Mouse (Mus musculus) heart, adult 8-10 months (tissue): ENCODE measurements around the gene Mrps6. TPM values are rescaled to one million over a fixed set of nuclear protein-coding genes. Genes with fewer than 3 reads are reported as not detected.
A peak's percentile ranks its signal among the peaks of the same experiment; 100 is the strongest.
"Not testable (repeated sequence)": the region's sequence is repeated elsewhere in the genome, so short reads cannot be mapped to it uniquely, and the experiment has no call there.

Experiments used
- DNase-seq: peaks from one replicate; pipeline ENCODE4 v3.0.0; 2022; ENCODE audit warnings: low spot score
- total RNA-seq, 4 experiments: library from RNA; stranded (reverse); gene quantifications; 2 replicates each; pipeline ENCODE4 v1.2.4; 2022

Gene Mrps6
- total RNA-seq, 4 experiments from 2014 or later = 57.6 to 68.6 (median 66.3) TPM

DNA sequence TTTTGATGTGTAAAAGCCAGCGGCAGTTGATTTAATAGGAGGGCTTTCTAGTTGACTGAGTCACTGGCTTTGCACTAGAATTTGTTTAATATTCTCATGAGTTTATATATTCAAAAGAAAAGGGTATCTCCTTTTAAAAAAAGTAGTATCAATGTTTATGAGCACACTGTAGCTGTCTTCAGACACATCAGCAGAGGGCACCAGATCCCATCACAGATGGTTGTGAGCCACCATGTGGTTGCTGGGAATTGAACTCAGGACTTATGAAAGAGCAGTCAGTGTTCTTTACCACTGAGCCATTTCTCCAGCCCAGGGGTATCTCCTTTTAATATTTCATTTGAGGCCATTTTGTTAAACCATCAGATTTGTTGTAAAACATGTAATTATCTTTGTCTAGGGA is 4.8 kb downstream of the Mrps6 start:
- no peak for DNase-seq

DNA sequence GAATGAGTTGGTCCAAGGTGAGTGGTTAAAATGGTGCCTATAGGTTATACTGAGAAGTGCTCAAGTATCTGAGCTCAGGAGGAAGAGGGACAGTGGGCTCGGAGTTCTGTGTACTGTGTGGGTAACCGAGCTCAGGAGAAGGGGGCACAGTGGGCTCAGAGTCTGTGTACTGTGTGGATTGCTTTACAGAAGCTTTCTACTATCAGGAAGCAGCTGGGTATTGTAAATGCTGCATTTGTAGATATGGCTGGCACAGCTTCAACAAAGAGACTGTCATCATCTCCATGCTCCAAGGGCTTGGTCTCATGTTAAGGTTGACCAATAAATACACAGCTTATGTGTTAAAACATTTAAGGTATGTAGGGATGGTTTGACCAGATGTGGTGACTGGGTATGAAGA is 6.7 kb downstream of the Mrps6 start:
- no peak for DNase-seq

DNA sequence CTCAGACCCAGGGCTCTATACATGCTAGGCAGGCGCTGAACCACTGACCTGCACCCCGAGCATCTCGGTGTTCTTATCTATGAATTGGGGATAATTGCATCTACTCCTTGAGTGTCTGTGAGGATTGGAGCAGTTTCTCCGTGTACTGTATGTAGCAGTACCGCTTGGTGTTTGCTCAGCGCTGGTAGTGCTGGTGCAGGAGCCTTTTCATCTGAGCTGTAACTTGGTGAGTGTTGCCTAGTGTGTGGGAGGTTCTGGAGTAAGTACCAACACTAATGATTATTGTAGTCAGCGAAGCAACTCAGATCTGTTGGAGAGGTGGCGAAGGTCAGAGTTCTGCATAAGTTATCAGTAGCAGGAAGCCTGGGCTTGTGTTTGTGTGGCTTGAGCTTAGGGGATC is 12.3 kb downstream of the Mrps6 start:
- DNase-seq = no peak

DNA sequence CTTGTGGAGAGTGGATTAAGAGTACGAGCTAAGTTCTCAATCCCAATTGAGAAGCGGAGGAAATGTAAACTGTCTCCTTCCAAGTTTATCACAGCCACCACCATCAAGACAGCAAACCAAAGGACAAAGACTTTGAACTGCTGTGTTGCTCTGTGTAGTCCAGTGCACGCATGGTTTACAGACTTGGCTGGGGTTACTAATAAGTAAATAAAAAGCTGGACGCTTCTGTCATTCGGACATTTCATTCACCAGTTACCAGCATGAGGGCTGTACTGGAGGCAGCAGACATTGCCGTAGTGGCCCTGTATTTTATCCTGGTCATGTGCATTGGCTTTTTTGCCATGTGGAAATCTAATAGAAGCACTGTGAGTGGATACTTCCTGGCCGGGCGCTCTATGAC is 18.7 kb downstream of the Mrps6 start:
- no peak for DNase-seq

DNA sequence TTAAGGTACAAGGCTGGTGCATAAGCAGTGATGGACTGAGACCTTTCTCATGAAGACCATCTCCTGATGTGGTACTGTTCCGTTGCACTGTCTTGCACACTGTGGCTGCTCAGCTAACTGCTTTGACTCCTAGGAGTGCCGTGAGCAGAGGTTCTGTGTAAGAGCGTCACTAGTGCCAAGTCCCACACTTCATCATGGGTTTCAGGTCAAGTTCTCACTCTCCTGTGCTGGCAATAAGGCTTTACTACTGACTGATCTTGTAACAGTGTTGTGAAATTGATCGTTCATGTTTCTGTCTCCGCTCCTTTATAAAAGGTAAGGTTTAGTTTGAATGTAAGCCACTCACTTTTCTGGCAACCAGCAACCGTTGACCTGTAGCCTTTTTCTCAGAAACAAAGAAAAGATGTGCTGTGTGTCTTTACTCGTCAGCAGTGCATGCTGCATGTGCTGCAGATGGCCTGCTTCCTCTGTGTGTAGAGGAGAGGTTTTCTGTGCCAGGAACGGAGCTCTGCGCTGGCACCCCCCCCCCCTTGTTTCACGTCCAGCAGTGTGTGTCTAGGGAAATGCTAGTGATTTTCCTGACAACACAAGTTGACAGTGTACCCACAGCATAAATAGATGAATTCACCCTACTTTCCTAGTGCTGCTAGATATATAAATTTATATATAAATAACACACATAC is 25.8 kb downstream of the Mrps6 start:
- DNase-seq = no peak

DNA sequence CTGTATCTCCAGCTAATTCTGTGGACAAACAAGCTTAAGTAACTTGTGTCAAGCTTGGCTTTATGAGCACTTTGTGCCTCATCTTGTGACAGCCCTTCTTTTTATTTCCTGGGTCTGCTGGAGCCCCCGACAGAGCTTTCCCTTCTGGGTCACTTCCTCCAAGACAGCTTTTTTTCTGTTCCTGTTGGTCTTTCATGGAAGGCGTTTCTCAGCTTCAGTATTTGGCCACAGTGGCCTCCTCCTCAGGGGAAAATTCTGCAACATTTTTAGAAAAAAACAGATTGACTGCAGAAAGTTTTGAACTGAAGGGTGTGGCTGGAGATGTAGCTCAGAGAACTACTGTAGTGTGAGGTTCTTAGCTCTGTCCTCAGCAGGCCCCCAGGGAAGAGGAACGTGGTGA is 31.2 kb downstream of the Mrps6 start:
- no peak for DNase-seq

DNA sequence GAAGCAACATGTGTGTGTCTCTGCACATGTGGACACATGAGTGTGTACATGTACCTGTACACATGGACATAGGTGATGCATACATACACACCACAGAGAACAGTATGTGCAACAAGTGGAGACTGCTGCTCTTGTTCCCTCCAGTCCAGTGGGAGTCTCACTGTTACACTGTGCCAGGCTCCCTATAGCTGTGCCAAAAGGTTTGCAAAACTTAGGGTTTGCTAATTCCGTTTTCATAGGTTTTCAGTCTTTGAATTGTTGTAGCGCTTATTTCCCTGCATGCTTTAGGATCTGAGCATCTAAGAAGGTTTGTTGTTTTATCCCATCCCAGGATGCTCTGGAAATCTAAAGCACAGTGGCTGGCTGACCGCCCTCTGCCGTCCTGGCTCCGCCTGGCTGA is 33.8 kb downstream of the Mrps6 start:
- no peak for DNase-seq

DNA sequence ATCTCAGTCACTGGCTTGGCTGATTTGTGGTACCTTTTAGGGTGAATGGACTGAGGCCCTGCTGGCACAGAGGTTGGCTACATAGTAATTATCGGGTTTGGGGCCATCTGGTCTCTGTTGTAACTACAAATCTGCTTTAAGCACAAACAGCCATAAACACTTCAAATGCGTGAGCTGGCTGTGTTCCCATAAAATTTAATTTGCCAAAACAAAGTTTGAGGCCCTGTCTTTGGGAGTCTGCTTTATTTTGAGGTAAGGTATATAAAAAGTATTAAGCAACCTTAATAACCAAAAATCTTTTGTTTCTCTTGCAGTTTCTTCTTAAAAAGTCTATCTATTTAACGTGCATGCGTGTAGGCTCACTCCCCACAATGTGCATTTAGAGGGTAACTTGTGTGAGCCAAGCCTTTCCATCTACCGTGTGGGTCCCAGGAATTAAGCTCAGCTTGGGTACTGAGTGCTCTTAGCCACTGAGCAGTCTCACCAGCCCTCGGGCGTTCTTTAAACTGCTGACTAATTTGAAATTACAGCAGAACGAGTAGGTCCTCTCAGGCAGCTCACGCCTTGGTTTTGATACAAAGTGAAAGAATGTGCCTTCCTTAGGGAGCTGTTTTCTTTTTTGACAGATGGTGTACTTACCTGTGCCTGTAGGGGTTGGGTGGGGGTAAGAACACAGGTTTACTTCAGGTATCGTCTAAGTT is 40.4 kb downstream of the Mrps6 start:
- DNase-seq = no peak

DNA sequence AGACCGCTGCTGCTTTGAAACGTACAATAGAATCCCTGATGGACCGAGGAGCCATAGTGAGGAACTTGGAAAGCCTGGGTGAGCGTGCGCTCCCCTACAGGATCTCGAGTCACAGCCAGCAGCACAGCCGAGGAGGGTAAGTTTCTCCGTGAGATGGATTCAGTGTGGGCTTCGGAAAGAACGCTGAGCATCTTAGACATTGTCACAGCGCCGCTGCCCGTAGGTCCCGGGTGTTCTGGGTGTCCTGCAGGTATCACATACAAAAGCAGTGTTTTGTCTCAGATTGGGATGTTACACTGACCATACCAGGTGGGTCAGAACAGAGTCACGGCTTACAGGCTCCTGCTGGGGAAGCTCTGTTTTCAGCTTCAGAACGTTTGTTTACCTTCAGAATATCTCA is 41.5 kb downstream of the Mrps6 start:
- no peak for DNase-seq

DNA sequence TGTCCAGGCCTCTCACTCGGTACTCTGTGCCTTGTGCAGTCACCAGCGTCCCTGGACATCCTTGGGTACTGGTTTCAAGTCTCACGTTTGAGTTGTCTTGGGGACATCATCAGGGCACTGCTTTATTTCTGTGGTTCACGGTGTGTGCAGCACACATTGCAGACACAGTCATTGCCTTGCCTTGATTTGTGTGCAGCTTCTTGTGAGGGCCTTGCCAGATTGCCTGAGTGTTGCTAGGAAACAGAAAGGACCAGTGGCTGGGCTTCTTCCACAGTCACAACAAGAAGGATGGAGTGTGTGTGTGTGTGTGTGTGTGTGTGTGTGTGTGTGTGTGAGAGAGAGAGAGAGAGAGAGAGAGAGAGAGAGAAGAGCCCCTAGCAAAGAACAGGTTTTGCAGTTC is 42.0 kb downstream of the Mrps6 start:
- no peak for DNase-seq

DNA sequence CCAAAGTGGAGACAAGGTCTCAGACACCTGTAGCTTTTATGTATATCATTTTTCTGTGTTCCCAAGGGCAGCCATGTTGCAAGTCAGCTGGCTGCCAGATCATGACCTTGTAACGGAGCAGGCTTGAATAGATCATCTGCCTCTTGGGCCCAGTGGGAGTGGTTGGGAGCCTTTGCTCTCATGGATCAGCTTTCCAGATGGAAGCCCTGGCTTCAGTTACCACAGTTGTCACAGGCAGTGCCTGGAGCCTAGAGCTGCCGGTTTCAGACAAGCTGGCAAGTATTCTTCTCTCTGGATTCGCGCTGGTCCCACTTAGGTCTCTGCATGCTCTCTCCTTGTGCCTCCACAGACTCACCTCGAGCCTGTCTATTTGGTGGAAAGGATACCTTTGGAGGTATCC is 44.0 kb downstream of the Mrps6 start:
- peak; percentile 20 for DNase-seq

DNA sequence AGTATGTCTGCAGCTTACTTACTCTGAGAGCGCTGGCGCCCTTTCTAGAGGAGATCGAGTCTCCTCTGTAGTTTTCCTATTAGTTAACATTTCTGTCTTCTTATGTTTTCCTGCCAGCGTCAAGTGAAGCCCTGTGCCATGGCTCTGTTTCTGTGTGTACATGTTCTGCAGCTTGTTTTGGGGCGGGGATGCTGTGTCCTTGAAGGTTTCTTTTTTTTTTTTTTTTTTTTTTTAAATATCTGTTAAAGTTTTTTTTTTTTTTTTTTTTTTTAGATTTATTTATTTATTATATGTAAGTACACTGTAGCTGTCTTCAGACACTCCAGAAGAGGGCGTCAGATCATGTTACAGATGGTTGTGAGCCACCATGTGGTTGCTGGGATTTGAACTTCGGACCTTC is 44.9 kb downstream of the Mrps6 start:
- DNase-seq = not testable (repeated sequence)

DNA sequence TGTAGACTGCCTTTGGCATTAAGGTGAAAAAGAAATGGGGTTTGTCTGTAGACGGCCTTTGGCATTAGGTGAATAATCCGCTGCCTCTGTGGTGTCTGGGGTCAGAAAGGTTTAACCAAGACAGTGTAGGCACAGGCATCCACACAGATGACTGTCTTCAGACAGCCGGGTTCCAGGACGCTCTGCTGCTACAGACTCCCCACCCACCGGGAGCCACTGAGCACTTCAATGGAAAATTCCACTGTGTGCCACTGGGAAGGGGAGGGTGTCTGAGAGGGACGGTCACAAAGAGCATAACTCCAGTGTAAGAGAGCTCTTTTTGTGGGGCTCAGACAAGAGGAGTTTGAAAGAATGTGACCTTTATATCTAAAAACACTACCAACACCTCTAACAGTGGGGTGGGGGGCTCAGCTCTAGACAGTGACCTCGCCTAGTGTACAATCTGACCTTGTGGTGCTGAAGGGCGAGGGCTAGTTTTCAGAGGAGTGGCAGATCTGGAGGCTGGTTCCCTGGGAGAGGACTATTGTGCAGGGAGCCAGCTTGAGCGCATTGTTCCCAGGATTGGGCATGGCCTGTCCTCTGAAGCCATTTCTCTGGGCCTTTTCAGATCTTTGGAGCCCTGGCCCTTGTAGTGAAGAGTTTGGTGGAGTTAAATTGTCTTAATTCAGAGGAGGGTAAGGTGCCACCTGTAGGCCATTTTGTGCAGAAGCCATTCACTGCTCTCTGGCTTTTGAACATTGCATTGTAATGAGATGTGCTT is 45.7 kb downstream of the Mrps6 start:
- DNase-seq = no peak

DNA sequence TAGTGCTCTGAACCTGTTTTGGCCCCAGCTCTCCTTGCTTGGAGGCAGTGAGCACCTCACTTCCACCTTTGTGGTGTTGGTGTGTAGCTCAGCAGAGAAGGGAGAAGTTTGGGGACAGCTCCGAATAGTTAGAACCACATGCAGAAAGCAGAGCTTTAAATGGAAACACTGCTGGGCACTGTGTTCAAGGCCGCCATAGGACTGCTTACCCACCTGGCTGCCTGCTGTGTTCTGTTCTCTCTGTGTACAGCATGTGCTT is 46.2 kb downstream of the Mrps6 start:
- DNase-seq = no peak

DNA sequence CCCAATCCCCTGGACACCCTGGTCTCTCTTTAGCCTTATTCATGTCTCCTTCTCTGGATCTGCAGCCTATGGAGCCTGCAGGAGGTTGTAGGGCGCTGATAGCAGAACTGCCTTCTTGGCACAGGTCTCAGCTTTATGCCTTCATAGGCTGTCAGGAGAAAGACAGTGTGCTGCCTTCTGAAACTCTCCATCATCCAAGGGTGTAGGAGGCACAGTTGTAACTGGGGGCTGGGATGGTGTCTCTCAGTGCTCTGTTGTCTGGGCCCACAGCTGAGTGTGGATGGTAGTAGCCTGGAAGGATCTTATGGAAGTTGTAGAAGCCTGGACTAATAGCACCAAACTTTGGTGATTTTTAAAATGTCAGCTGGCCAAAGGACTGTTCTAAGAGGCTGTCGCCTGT is 46.9 kb downstream of the Mrps6 start:
- DNase-seq = no peak

DNA sequence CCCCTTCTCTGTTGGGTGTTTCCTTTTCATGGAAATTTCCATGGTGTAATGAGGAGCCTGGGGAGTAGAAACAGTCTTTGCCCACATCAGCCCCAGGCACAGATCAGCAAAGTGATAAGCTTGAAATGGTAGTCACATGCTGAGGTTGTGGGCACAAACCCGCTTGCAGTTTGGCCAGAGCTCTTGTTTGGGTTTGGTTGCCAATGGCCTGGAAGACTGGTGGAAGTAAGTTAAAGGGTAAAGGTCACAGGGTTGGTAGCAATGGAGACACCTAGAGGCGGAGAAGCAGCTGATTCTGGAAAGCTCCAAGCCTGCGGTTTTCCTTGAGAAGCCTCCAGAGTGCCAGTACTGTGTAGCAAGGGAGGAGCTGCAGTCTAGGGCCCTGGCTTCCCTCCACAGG is 47.6 kb downstream of the Mrps6 start:
- no peak for DNase-seq

DNA sequence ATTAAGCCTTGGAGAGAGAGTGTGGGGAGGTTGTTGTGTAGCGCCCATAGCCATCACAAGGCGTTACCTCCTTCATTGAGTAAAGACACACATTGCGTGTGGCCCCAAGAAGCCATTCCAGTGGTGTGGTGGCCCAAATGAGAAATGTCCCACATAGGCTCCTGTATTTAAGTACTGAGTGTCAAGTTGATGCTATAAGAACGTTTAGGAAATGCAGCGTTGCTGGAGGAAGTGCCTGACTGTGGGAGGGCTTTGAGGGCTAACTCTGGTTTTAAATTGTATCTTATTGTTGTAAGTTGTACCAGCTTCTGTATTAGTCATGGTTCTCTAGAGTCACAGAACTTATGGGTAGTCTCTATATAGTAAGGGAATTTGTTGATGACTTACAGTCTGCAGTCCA is 49.3 kb downstream of the Mrps6 start:
- DNase-seq = no peak

DNA sequence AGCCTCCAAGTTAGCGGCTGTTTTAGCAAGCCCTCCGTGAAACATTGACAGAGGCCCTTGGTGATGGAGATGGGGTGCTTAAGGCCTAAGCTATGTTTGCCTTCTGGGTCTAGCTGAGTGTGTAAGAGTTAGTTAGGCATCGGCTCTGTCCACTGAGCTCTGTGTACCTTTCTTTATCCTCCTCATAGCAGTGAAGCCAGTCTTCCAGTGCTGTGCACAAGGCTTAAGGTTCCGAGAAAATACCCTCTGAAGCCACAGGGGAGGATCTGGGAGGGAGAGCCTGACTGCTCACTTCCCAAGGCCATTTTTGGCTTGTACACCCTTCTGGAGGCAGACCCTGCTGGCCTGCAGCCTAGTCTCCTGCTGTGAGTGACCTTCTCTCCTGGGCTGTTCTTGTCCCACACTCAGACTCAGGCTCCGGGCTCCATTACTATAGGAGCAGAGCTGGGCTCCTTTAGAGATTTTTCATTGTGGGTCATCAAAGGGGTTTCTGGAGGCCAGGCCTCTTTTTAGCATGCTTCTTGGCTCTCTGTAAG is 56.7 kb downstream of the Mrps6 start:
- peak; percentile 21 for DNase-seq

DNA sequence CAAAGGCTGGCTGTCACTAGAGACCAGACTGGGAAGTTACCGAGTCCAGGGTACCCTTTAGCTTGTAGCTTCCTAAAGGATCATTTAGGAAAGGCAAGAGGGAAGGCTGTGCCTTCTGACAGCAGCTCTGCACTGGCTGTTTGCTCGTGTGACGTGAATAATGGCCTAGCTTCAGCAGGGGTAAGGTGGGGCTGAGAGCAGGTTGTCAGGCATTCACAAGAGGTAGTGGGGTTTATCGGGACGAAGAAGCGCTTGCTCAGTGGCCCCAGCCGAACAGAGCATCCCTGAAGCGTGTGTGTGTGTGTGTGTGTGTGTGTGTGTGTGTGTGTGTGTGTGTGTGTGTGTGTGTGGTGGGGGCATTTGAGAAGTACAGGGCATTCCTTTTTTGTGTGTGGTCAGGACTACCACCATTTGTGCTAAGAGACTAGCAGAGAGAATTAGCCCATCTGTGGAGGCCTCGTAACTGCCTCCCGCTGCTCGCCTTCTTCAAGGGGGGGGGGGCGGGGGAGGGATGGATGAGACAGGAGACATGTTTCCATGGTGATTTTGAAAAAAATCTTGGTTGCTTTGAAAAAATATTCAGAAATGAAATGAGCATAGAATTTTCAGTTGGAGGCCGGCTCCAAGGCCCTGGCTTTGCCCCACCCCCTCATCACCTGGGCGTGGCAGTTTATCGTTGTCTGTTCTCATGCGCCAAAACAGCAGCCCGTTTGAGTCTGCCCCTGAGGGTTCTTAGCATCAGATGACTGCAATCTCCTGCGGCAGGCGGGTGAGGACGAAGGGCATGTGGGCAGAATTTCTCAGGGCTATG is 57.7 kb downstream of the Mrps6 start:
- no peak for DNase-seq

DNA sequence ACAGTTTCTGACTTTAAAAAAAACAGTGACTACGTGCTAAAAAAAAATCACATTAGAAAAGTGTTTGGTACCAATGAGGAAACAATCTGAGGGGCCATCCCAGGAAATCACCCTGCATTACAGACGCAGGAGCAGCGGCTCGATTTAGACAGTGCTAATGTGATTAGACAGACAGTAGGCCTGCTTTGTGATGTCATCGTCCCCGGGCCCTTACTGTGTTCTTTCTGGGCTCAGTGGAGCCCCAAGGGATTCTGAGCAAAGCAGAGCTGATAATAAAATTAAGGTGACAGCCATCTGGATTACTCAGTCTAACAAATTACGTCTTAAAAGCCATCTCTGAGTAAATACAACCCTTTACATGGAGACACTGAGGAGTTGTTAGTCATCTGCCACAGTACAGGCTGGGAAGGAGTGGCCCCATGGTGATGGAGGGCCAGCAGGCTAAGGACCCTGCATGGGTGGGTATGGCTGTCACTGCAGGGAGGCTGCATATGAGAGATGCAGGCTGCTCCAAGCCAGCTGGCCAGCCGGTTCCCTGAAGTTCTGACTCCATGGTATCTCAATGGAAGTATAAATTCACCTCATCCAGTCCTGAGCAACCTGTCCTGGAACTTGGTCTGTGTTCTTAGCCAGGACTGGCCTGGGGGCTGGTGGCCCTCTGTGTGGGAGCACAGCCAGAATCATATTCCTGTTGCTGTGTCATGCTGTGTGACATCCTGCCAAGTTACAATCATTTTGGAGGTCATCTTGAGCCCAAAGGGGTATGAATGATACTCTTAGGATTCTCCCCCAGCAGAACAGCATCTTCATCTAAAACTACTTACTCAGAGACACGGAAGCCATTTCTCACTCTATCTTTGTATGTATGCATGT is 59.5 kb downstream of the Mrps6 start:
- DNase-seq = peak; percentile 13

DNA sequence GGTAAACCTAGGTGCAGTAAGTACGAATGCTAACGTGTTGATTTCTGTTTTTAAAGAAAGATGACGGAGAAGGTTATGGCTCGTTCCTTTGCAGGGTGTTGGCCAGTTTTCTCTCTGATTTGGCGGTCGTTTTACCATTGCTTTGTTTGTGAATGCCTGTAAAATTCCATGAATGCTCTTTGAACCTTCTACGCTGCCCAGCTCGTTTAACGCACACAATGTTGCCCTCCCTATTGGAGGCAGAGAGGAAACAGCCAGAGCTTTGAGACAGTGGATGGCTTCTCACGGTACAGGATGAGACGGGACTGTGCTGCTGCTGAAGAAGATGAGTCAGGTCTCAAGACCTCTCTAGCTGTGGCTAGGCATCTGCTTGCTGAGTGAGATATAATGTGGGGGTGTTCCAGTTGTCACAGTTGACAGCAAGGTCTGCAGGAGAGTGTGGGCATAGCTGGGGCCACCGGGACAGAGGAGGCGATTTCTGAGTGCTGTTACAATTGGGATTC is 61.0 kb downstream of the Mrps6 start:
- no peak for DNase-seq
